Mouse (Mus musculus): Measurements from ENCODE around the gene Bad. TPM values are rescaled to one million over a fixed set of nuclear protein-coding genes. Genes with fewer than 3 reads are reported as not detected.

The Bad gene
- polyA plus RNA-seq, 1 experiment from 2014 or later, result 86.9 TPM

GRCm38 (mm10) chr19:6997721-6998290 is 56.1 kb downstream of the Bad start:
- WGBS, result 86% methylated on average over 9 of the region's 9 CpGs
- no peak overlapping the region for H3K27ac ChIP-seq
- H3K9ac ChIP-seq, result no peak overlapping the region
- no peak overlapping the region for H3K4me3 ChIP-seq
- ATAC-seq (ENCODE audit: low FRiP score), result no peak
- H3K36me3 ChIP-seq, result peaks cover 26% of the 10 kb centered on the region
- H3K9me3 ChIP-seq, result no peaks in the 10 kb centered on the region
- H3K4me1 ChIP-seq (replicated peaks), result peaks cover 41% of the 10 kb centered on the region
- no peak overlapping the region for H3K4me2 ChIP-seq
- no peaks in the 10 kb centered on the region for H3K27me3 ChIP-seq

DNA sequence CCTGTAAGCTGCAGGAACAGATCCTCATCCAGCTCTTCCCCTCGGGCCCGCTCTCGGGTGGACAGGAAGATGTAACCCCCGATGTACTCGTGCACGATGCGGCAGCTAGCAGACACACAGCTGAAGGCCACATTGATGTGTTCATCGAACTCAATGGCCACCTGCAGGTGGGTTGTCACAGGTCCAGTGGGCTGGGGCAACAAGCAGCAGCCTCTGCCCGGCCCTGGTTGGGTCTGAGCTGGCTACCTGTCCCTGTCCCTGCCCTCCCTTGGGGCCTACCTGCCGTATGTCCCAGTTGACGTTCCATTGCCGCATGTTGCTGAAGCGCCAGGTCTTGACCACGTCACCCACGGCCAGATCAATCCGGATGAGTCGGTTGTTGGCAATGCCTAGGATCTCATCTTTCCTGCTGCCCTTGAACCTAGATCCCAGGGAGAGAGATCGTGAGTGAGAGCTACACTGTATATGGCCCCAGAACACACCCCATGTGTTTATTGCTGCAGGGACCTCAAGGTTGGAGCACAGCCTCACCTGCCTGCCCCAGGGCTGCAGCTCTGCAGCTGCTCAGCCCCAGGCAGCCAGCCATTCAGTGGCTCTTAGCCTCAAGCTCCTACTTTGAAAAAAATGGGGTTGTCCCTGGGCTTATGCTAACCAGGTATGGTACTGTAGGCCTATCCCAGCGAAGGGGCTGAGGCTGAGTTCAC is 57.9 kb downstream of the Bad start:
- Histone ChIP-seq H3K4me1 (replicated peaks) (peaks cover 32% of the 10 kb centered on the region), H3K36me3 (peaks cover 26% of the 10 kb centered on the region), H3K9me3 (no peaks in the 10 kb centered on the region), H3K4me2 (no peak overlapping the region), H3K4me3 (no peak overlapping the region), H3K9ac (no peak overlapping the region), H3K27ac (no peak overlapping the region), H3K27me3 (no peaks in the 10 kb centered on the region)
- WGBS, result 95% methylated on average over 19 of the region's 19 CpGs
- no peak for ATAC-seq (ENCODE audit: low FRiP score)

Small RNAs within 50 kb of the gene (microRNA-seq; reads per million reads assigned to microRNA genes)
- gene Mir6990, result 3.0 reads per million, percentile 7 among the genes with 10 or more reads in this experiment

Other genes with a start within 250 kb of the Bad start
- gene Rps6ka4, start 101.2 kb upstream of the Bad start, polyA plus RNA-seq (2015; fragmentation: Nextera tagmentation; extraction: Ambion mirVana), result 7.0 and 7.3 TPM in 2 replicates
- 1.0 and 1.1 TPM in 2 replicates for gene Ccdc88b, start 83.7 kb upstream of the Bad start, polyA plus RNA-seq (2015; fragmentation: Nextera tagmentation; extraction: Ambion mirVana)
- 115 and 121 TPM in 2 replicates for gene Trmt112, start 32.2 kb upstream of the Bad start, polyA plus RNA-seq (2015; fragmentation: Nextera tagmentation; extraction: Ambion mirVana)
- 274 and 284 TPM in 2 replicates for gene Prdx5, start 31.8 kb upstream of the Bad start, polyA plus RNA-seq (2015; fragmentation: Nextera tagmentation; extraction: Ambion mirVana)
- 15.8 and 16.6 TPM in 2 replicates for gene Esrra, start 20.0 kb upstream of the Bad start, polyA plus RNA-seq (2015; fragmentation: Nextera tagmentation; extraction: Ambion mirVana)
- gene Catsperz, start 16.5 kb upstream of the Bad start, polyA plus RNA-seq (2015; fragmentation: Nextera tagmentation; extraction: Ambion mirVana), result 0.86 and 1.00 TPM in 2 replicates
- 1.7 and 2.2 TPM in 2 replicates for gene Kcnk4, start 7.3 kb upstream of the Bad start, polyA plus RNA-seq (2015; fragmentation: Nextera tagmentation; extraction: Ambion mirVana)
- gene Gpr137, start 619 bp downstream of the Bad start, polyA plus RNA-seq (2015; fragmentation: Nextera tagmentation; extraction: Ambion mirVana), result 53.1 and 54.7 TPM in 2 replicates
- 114 and 143 TPM in 2 replicates for gene Ppp1r14b, start 33.1 kb downstream of the Bad start, polyA plus RNA-seq (2015; fragmentation: Nextera tagmentation; extraction: Ambion mirVana)
- 11.5 and 11.7 TPM in 2 replicates for gene Plcb3, start 34.6 kb downstream of the Bad start, polyA plus RNA-seq (2015; fragmentation: Nextera tagmentation; extraction: Ambion mirVana)
- gene Fkbp2, start 38.6 kb downstream of the Bad start, polyA plus RNA-seq (2015; fragmentation: Nextera tagmentation; extraction: Ambion mirVana), result 108 and 109 TPM in 2 replicates
- gene Vegfb, start 45.8 kb downstream of the Bad start, polyA plus RNA-seq (2015; fragmentation: Nextera tagmentation; extraction: Ambion mirVana), result 33.5 and 34.9 TPM in 2 replicates
- gene Dnajc4, start 50.7 kb downstream of the Bad start, polyA plus RNA-seq (2015; fragmentation: Nextera tagmentation; extraction: Ambion mirVana), result 24.2 and 25.9 TPM in 2 replicates
- 18.6 and 23.8 TPM in 2 replicates for gene Nudt22, start 54.3 kb downstream of the Bad start, polyA plus RNA-seq (2015; fragmentation: Nextera tagmentation; extraction: Ambion mirVana)
- 16.6 and 18.0 TPM in 2 replicates for gene Trpt1, start 54.3 kb downstream of the Bad start, polyA plus RNA-seq (2015; fragmentation: Nextera tagmentation; extraction: Ambion mirVana)
- 4.4 and 5.6 TPM in 2 replicates for gene Fermt3, start 77.6 kb downstream of the Bad start, polyA plus RNA-seq (2015; fragmentation: Nextera tagmentation; extraction: Ambion mirVana)
- gene Stip1, start 98.1 kb downstream of the Bad start, polyA plus RNA-seq (2015; fragmentation: Nextera tagmentation; extraction: Ambion mirVana), result 233 and 239 TPM in 2 replicates
- gene Macrod1, start 114.9 kb downstream of the Bad start, polyA plus RNA-seq (2015; fragmentation: Nextera tagmentation; extraction: Ambion mirVana), result 4.2 and 5.3 TPM in 2 replicates
- gene Flrt1, start 163.9 kb downstream of the Bad start, polyA plus RNA-seq (2015; fragmentation: Nextera tagmentation; extraction: Ambion mirVana), result 7.1 and 8.1 TPM in 2 replicates